Mouse (Mus musculus): ENCODE results near the gene Gpr83. TPM values are rescaled to one million over a fixed set of nuclear protein-coding genes. Genes with fewer than 3 reads are reported as not detected.

Gene Gpr83
- polyA plus RNA-seq (2017; shearing (Covaris generic)): 10 to 100 TPM; 35.0 to 86.0 TPM

GRCm38 (mm10) chr9:14859868-14860639, at the start of gene Gpr83:
TSS of gene Gpr83 (plus strand) at chr9:14860210.

GRCm38 (mm10) chr9:14903581-14904378, 43.8 kb downstream of the Gpr83 start, which contains the start of gene Izumo1r:
TSS of gene Izumo1r (minus strand) at chr9:14903949.

Other genes with a start within 250 kb of the Gpr83 start
- under 1 TPM; 0.20 to 0.23 TPM for gene Amotl1, start 215.2 kb upstream of the Gpr83 start, polyA plus RNA-seq (2017; shearing (Covaris generic))
- under 1 TPM; 0.15 to 0.68 TPM for gene Piwil4, start 119.5 kb upstream of the Gpr83 start, polyA plus RNA-seq (2017; shearing (Covaris generic))
- under 1 TPM; 0.27 to 0.51 TPM for gene Fut4, start 107.8 kb upstream of the Gpr83 start, polyA plus RNA-seq (2017; shearing (Covaris generic))
- gene 1700012B09Rik, start 89.2 kb upstream of the Gpr83 start, polyA plus RNA-seq (2017; shearing (Covaris generic)): not detected
- 10 to 100 TPM; 23.0 to 27.6 TPM for gene Mre11a, start 75.6 kb upstream of the Gpr83 start, polyA plus RNA-seq (2017; shearing (Covaris generic))
- gene Ankrd49, start 75.4 kb upstream of the Gpr83 start, polyA plus RNA-seq (2017; shearing (Covaris generic)): 10 to 100 TPM; 21.7 to 34.1 TPM
- 1,000 to 10,000 TPM in 1 of 2 experiments, 100 to 1,000 TPM in 1; 418 to 1,067 TPM for gene Izumo1r, start 43.7 kb downstream of the Gpr83 start, polyA plus RNA-seq (2017; shearing (Covaris generic))
- gene Panx1, start 185.3 kb downstream of the Gpr83 start, polyA plus RNA-seq (2017; shearing (Covaris generic)): 100 to 1,000 TPM; 140 to 150 TPM

Measured in inflammation-experienced regulatory T-cells (primary cell).